Mouse (Mus musculus): ENCODE measurements around the gene Tnfrsf13c. TPM values are rescaled to one million over a fixed set of nuclear protein-coding genes. Genes with fewer than 3 reads are reported as not detected.

Gene Tnfrsf13c
- polyA plus RNA-seq, 1 experiment from 2014 or later: not detected

- Histone ChIP-seq H3K27ac (replicated peaks; ENCODE audit: low read depth, low read length) (no peak overlapping the region), H3K9ac (replicated peaks; ENCODE audit: low read length) (no peak overlapping the region), H3K4me1 (ENCODE audit: control insufficient read depth, insufficient read depth, low read length) (no peaks in the 10 kb centered on the region), H3K4me3 (replicated peaks; ENCODE audit: low read depth, low read length) (no peak overlapping the region), H3K36me3 (ENCODE audit: control insufficient read depth, insufficient read depth, low read length) (peaks cover 99% of the 10 kb centered on the region), H3K27me3 (ENCODE audit: control insufficient read depth, insufficient read depth, low read length) (no peaks in the 10 kb centered on the region), H3K4me2 (ENCODE audit: low read length) (no peak overlapping the region), H3K9me3 (ENCODE audit: control insufficient read depth, low read length) (no peaks in the 10 kb centered on the region; the same call in 1 of the 2 replicates)
- WGBS: 94% methylated on average over 5 of the region's 5 CpGs
- DNase-seq: no peak
- ATAC-seq (ENCODE audit: low FRiP score, low TSS enrichment): no peak
Measured at GRCm38 (mm10) chr15:82186931-82187330, 37.2 kb downstream of the Tnfrsf13c start.

- 85% methylated on average over 14 of the region's 14 CpGs for WGBS
Measured at GRCm38 (mm10) chr15:82186131-82186530, 38.0 kb downstream of the Tnfrsf13c start.

GRCm38 (mm10) chr15:82185062-82185783 lies 38.9 kb downstream of the Tnfrsf13c start:
- DNase-seq (no peak), ATAC-seq (ENCODE audit: low FRiP score, low TSS enrichment) (no peak)
- H3K27me3 ChIP-seq (ENCODE audit: control insufficient read depth, insufficient read depth, low read length): no peaks in the 10 kb centered on the region
- peaks cover 100% of the 10 kb centered on the region for H3K36me3 ChIP-seq (ENCODE audit: control insufficient read depth, insufficient read depth, low read length)
- H3K9ac ChIP-seq (replicated peaks; ENCODE audit: low read length): no peak overlapping the region
- H3K27ac ChIP-seq (replicated peaks; ENCODE audit: low read depth, low read length): no peak overlapping the region
- H3K9me3 ChIP-seq (ENCODE audit: control insufficient read depth, low read length): no peaks in the 10 kb centered on the region; the same call in 1 of the 2 replicates
- WGBS: 93% methylated on average over 14 of the region's 14 CpGs
- no peaks in the 10 kb centered on the region for H3K4me1 ChIP-seq (ENCODE audit: control insufficient read depth, insufficient read depth, low read length)
- no peak overlapping the region for H3K4me3 ChIP-seq (replicated peaks; ENCODE audit: low read depth, low read length)
- no peak overlapping the region for H3K4me2 ChIP-seq (ENCODE audit: low read length)

More at GRCm38 (mm10) chr15:82186131-82186530, 38.0 kb downstream of the Tnfrsf13c start:
- Histone ChIP-seq H3K27ac (replicated peaks; ENCODE audit: low read depth, low read length) (no peak overlapping the region), H3K9me3 (ENCODE audit: control insufficient read depth, low read length) (no peaks in the 10 kb centered on the region; the same call in 1 of the 2 replicates), H3K4me1 (ENCODE audit: control insufficient read depth, insufficient read depth, low read length) (no peaks in the 10 kb centered on the region), H3K4me2 (ENCODE audit: low read length) (no peak overlapping the region), H3K27me3 (ENCODE audit: control insufficient read depth, insufficient read depth, low read length) (no peaks in the 10 kb centered on the region), H3K4me3 (replicated peaks; ENCODE audit: low read depth, low read length) (no peak overlapping the region), H3K36me3 (ENCODE audit: control insufficient read depth, insufficient read depth, low read length) (peaks cover 100% of the 10 kb centered on the region), H3K9ac (replicated peaks; ENCODE audit: low read length) (no peak overlapping the region)
- ATAC-seq (ENCODE audit: low FRiP score, low TSS enrichment) (no peak), DNase-seq (no peak)

- Histone ChIP-seq H3K36me3 (ENCODE audit: control insufficient read depth, insufficient read depth, low read length) (peaks cover 100% of the 10 kb centered on the region), H3K4me3 (replicated peaks; ENCODE audit: low read depth, low read length) (no peak overlapping the region), H3K27me3 (ENCODE audit: control insufficient read depth, insufficient read depth, low read length) (no peaks in the 10 kb centered on the region), H3K27ac (replicated peaks; ENCODE audit: low read depth, low read length) (no peak overlapping the region), H3K4me1 (ENCODE audit: control insufficient read depth, insufficient read depth, low read length) (no peaks in the 10 kb centered on the region), H3K9me3 (ENCODE audit: control insufficient read depth, low read length) (no peaks in the 10 kb centered on the region; the same call in 1 of the 2 replicates), H3K4me2 (ENCODE audit: low read length) (no peak overlapping the region), H3K9ac (replicated peaks; ENCODE audit: low read length) (no peak overlapping the region)
- DNase-seq (no peak), ATAC-seq (ENCODE audit: low FRiP score, low TSS enrichment) (no peak)
- WGBS: 93% methylated on average over 10 of the region's 10 CpGs
Measured at GRCm38 (mm10) chr15:82184656-82185055, 39.5 kb downstream of the Tnfrsf13c start.

GRCm38 (mm10) chr15:82184183-82184582 lies 40.0 kb downstream of the Tnfrsf13c start:
- Histone ChIP-seq H3K4me3 (replicated peaks; ENCODE audit: low read depth, low read length) (no peak overlapping the region), H3K27me3 (ENCODE audit: control insufficient read depth, insufficient read depth, low read length) (no peaks in the 10 kb centered on the region), H3K9me3 (ENCODE audit: control insufficient read depth, low read length) (no peaks in the 10 kb centered on the region; the same call in 1 of the 2 replicates), H3K9ac (replicated peaks; ENCODE audit: low read length) (no peak overlapping the region), H3K36me3 (ENCODE audit: control insufficient read depth, insufficient read depth, low read length) (peaks cover 100% of the 10 kb centered on the region), H3K4me1 (ENCODE audit: control insufficient read depth, insufficient read depth, low read length) (no peaks in the 10 kb centered on the region), H3K4me2 (ENCODE audit: low read length) (no peak overlapping the region), H3K27ac (replicated peaks; ENCODE audit: low read depth, low read length) (no peak overlapping the region)
- no peak for ATAC-seq (ENCODE audit: low FRiP score, low TSS enrichment)
- WGBS: 84% methylated on average over 7 of the region's 7 CpGs
- no peak for DNase-seq

GRCm38 (mm10) chr15:82183596-82183995 lies 40.6 kb downstream of the Tnfrsf13c start:
- H3K9ac ChIP-seq (replicated peaks; ENCODE audit: low read length): no peak overlapping the region
- H3K4me2 ChIP-seq (ENCODE audit: low read length): no peak overlapping the region
- no peaks in the 10 kb centered on the region for H3K4me1 ChIP-seq (ENCODE audit: control insufficient read depth, insufficient read depth, low read length)
- no peak for DNase-seq
- peaks cover 100% of the 10 kb centered on the region for H3K36me3 ChIP-seq (ENCODE audit: control insufficient read depth, insufficient read depth, low read length)
- no peak overlapping the region for H3K4me3 ChIP-seq (replicated peaks; ENCODE audit: low read depth, low read length)
- ATAC-seq (ENCODE audit: low FRiP score, low TSS enrichment): no peak
- H3K27me3 ChIP-seq (ENCODE audit: control insufficient read depth, insufficient read depth, low read length): no peaks in the 10 kb centered on the region
- 89% methylated on average over 10 of the region's 10 CpGs for WGBS
- H3K9me3 ChIP-seq (ENCODE audit: control insufficient read depth, low read length): no peaks in the 10 kb centered on the region; the same call in 1 of the 2 replicates
- no peak overlapping the region for H3K27ac ChIP-seq (replicated peaks; ENCODE audit: low read depth, low read length)

- Histone ChIP-seq H3K27ac (replicated peaks; ENCODE audit: low read depth, low read length) (no peak overlapping the region), H3K4me3 (replicated peaks; ENCODE audit: low read depth, low read length) (no peak overlapping the region), H3K36me3 (ENCODE audit: control insufficient read depth, insufficient read depth, low read length) (peaks cover 100% of the 10 kb centered on the region), H3K4me1 (ENCODE audit: control insufficient read depth, insufficient read depth, low read length) (no peaks in the 10 kb centered on the region), H3K27me3 (ENCODE audit: control insufficient read depth, insufficient read depth, low read length) (no peaks in the 10 kb centered on the region), H3K9me3 (ENCODE audit: control insufficient read depth, low read length) (no peaks in the 10 kb centered on the region; the same call in 1 of the 2 replicates), H3K9ac (replicated peaks; ENCODE audit: low read length) (no peak overlapping the region), H3K4me2 (ENCODE audit: low read length) (no peak overlapping the region)
- DNase-seq (no peak), ATAC-seq (ENCODE audit: low FRiP score, low TSS enrichment) (no peak)
- WGBS: 97% methylated on average over 4 of the region's 4 CpGs
Measured at GRCm38 (mm10) chr15:82182311-82182710, 41.9 kb downstream of the Tnfrsf13c start.

- no peak overlapping the region for H3K27ac ChIP-seq (replicated peaks; ENCODE audit: low read depth, low read length)
- no peaks in the 10 kb centered on the region; the same call in 1 of the 2 replicates for H3K9me3 ChIP-seq (ENCODE audit: control insufficient read depth, low read length)
- no peak overlapping the region for H3K4me3 ChIP-seq (replicated peaks; ENCODE audit: low read depth, low read length)
- DNase-seq (no peak), ATAC-seq (ENCODE audit: low FRiP score, low TSS enrichment) (no peak)
- H3K27me3 ChIP-seq (ENCODE audit: control insufficient read depth, insufficient read depth, low read length): no peaks in the 10 kb centered on the region
- no peaks in the 10 kb centered on the region for H3K4me1 ChIP-seq (ENCODE audit: control insufficient read depth, insufficient read depth, low read length)
- no peak overlapping the region for H3K4me2 ChIP-seq (ENCODE audit: low read length)
- no peak overlapping the region for H3K9ac ChIP-seq (replicated peaks; ENCODE audit: low read length)
- 92% methylated on average over 5 of the region's 5 CpGs for WGBS
- H3K36me3 ChIP-seq (ENCODE audit: control insufficient read depth, insufficient read depth, low read length): peaks cover 100% of the 10 kb centered on the region
Measured at GRCm38 (mm10) chr15:82181131-82181530, 43.0 kb downstream of the Tnfrsf13c start.

GRCm38 (mm10) chr15:82177743-82178290 lies 46.4 kb downstream of the Tnfrsf13c start:
- 97% methylated on average over 7 of the region's 7 CpGs for WGBS
- no peak overlapping the region for H3K4me3 ChIP-seq (replicated peaks; ENCODE audit: low read depth, low read length)
- no peaks in the 10 kb centered on the region for H3K4me1 ChIP-seq (ENCODE audit: control insufficient read depth, insufficient read depth, low read length)
- H3K27me3 ChIP-seq (ENCODE audit: control insufficient read depth, insufficient read depth, low read length): no peaks in the 10 kb centered on the region
- DNase-seq (no peak), ATAC-seq (ENCODE audit: low FRiP score, low TSS enrichment) (no peak)
- H3K36me3 ChIP-seq (ENCODE audit: control insufficient read depth, insufficient read depth, low read length): peaks cover 99% of the 10 kb centered on the region
- no peak overlapping the region for H3K9ac ChIP-seq (replicated peaks; ENCODE audit: low read length)
- H3K4me2 ChIP-seq (ENCODE audit: low read length): no peak overlapping the region
- no peaks in the 10 kb centered on the region; the same call in 1 of the 2 replicates for H3K9me3 ChIP-seq (ENCODE audit: control insufficient read depth, low read length)
- no peak overlapping the region for H3K27ac ChIP-seq (replicated peaks; ENCODE audit: low read depth, low read length)
